Mouse (Mus musculus): ENCODE results near the gene Syn3.
"Not testable (repeated sequence)": the region's sequence is repeated elsewhere in the genome, so short reads cannot be mapped to it uniquely, and the experiment has no call there.

Syn3 gene

GRCm38 (mm10) chr10:86151357-86151756, 347.3 kb downstream of the Syn3 start:
- DNase-seq (ENCODE audit: low spot score): no peak

- no peak for DNase-seq (ENCODE audit: low spot score)
These were observed 348.6 kb downstream of the Syn3 start for GRCm38 (mm10) chr10:86150076-86150475.

- DNase-seq (ENCODE audit: low spot score): no peak
These were observed 349.5 kb downstream of the Syn3 start for GRCm38 (mm10) chr10:86149029-86149818.

DNA sequence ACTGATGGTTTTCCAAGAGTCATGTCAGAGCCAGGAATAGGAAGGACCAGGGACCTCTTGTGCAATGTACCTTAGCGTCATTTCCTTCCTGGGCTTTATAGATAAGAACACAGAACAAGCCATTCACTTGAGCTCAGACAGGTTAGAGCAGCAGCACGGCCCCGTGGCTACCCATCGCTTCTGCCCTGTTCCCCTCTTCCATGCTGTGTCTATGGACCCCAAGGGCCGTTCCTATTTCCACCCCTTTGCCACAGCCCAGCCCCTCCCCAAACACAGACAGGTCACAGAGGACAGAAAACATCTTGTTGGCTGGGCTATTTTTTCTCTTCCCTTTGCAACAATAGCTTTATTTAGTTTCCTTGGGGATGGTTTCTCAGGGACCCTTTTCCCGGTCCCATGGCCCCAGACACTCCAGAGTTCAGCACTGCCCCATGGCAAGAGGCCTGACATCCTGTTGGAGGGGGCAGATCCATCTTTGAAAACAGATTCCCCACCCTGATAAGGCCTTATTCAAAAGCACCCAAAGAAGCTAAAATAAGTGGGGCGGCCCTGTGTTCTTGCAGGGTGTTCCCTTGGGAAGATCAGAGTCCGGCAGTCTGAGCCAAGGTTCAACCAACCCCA, 359.5 kb downstream of the Syn3 start:
- DNase-seq (ENCODE audit: low spot score): no peak

- no peak for DNase-seq (ENCODE audit: low spot score)
These were observed 361.0 kb downstream of the Syn3 start for GRCm38 (mm10) chr10:86137589-86138173.

GRCm38 (mm10) chr10:86137106-86137505, 361.6 kb downstream of the Syn3 start:
- DNase-seq (ENCODE audit: low spot score): no peak

GRCm38 (mm10) chr10:86136249-86136648, 362.4 kb downstream of the Syn3 start:
- DNase-seq (ENCODE audit: low spot score): no peak

- no peak for DNase-seq (ENCODE audit: low spot score)
These were observed 363.8 kb downstream of the Syn3 start for GRCm38 (mm10) chr10:86134848-86135247.

DNA sequence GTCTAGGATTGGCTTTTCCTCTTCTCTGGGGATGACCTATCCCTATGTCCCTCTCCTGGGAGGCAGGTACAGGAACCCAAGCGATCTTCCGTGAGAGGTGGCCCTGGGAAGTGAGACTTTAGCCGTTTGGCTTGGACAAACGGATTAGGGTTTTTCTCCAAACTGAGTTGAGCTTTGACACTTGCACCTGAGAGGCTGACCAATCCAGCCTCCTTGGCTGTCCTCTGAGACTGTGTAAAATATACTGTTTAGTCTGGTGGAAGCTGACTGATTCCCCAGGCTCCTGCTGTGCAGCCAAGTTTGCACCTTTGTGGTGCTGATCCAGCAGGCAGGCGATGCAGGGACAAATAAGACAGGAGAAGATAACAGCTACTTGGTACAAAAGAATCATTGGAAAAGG, 364.4 kb downstream of the Syn3 start:
- DNase-seq (ENCODE audit: low spot score): no peak

- no peak for DNase-seq (ENCODE audit: low spot score)
These were observed 366.2 kb downstream of the Syn3 start for GRCm38 (mm10) chr10:86132420-86132956.

GRCm38 (mm10) chr10:86129046-86129445, 369.6 kb downstream of the Syn3 start:
- DNase-seq (ENCODE audit: low spot score): no peak

DNA sequence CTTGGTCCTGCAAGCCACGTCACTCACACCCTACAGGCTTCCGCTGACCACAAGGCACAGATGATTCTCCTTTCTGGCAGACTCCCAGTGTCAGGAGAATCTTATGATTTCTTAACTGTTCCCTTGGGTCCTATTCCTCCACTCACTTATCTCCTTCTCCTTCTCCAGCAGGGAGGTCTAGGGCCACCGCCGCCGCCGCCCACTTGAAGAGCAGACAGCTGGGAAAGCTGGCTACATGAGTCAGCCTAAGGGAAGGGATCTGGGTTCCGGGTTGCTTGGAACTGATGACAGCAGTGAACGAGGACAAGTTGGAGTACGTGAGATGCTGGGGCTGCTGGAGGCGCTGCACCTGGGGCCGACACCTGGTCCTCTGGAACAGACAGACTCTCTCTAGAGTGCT, 372.2 kb downstream of the Syn3 start:
- no peak for DNase-seq (ENCODE audit: low spot score)

DNA sequence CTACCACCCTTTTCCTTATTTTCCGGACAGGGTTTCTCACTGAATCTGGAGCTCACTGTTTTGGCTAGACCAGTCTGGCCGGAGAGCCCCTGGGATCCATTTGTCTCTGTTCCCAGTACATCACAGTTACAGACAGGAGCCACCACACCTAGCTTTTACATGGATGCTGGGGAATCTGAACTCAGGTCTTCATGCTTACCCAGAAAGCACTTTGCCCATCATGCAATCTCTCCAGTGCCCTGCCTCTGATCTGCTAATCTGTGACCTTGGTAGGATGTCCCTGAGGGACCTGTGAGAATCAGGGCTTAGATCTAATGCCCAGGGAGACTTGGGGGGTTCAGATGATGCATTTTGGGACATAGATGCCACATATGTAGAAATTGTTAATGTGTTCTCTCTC, 373.3 kb downstream of the Syn3 start:
- DNase-seq (ENCODE audit: low spot score): no peak

GRCm38 (mm10) chr10:86124115-86124514, 374.6 kb downstream of the Syn3 start:
- DNase-seq (ENCODE audit: low spot score): no peak

- no peak for DNase-seq (ENCODE audit: low spot score)
These were observed 375.5 kb downstream of the Syn3 start for GRCm38 (mm10) chr10:86123224-86123623.

GRCm38 (mm10) chr10:86122456-86122855, 376.2 kb downstream of the Syn3 start:
- not testable (repeated sequence) for DNase-seq (ENCODE audit: low spot score)

DNA sequence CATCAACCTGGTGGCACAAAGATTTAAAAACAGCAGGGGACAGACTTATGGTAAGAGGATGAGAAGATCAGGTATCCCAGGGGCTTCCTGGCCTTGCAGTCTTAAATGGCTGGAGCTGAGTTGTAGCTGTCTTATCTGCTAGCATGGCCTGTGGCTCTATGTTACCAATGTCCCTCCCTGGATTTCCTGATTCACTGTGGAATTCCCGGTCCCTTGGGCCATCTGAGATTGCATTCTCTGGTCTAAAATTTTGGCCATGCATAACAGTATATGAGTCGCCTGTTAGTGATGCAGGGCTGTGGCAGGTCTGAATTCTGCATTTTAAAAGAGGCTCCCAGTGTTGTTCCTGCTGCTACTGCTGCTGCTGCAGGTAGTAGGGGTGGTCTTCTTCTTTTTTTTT, 382.4 kb downstream of the Syn3 start:
- no peak for DNase-seq (ENCODE audit: low spot score)

DNA sequence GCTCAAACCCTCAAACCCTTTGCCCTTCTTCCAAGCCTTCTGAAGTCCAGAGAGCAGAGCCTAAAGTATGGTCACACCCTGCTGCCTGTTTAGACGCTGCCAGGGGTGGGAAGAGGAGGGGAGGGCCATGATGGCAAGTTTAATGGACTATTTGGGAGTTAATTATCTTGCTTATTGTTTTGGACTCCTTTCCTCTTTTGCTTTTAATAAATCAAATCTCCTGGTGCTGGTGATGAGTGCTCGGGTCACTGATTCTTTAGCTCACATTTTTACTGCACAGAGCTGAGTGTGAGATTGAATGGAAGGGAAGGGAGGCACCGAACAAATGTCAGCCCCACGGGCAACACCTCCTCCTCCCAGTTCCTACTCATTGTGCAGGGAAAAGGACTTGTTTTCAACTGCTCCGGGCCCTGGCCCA, 384.3 kb downstream of the Syn3 start:
- no peak for DNase-seq (ENCODE audit: low spot score)

GRCm38 (mm10) chr10:86108797-86109196, 389.9 kb downstream of the Syn3 start:
- DNase-seq (ENCODE audit: low spot score): no peak

- DNase-seq (ENCODE audit: low spot score): no peak
These were observed 391.0 kb downstream of the Syn3 start for GRCm38 (mm10) chr10:86107681-86108080.

GRCm38 (mm10) chr10:86103976-86104375, 394.7 kb downstream of the Syn3 start:
- DNase-seq (ENCODE audit: low spot score): no peak

GRCm38 (mm10) chr10:86100281-86100851, 398.3 kb downstream of the Syn3 start:
- no peak for DNase-seq (ENCODE audit: low spot score)

DNA sequence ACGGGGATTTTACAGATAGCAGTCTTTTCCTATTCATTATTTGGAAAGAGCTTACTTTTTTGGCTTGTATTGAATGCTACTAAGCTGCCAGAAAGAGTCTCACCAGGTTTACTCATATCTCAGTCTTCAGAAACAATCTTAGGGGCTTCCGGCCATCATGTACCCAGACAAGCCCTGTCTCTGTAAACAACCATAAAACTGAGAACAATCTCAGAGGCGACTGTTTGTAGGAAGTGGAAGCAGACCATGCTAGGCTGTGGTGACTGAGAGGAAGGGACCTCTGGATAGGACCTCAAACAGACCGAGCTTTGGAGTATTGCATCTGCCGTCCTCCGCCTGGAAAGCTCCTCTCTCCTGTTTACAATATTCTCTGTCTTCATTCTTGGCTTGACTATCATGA, 400.3 kb downstream of the Syn3 start:
- no peak for DNase-seq (ENCODE audit: low spot score)
